Mouse (Mus musculus) mouse embryonic stem cell (cell line): ENCODE measurements around the gene B4galnt4.
"Not testable (repeated sequence)": the region's sequence is repeated elsewhere in the genome, so short reads cannot be mapped to it uniquely, and the experiment has no call there.

Experiments
- in situ Hi-C, 2 experiments: fragments of 300-500 bp; cut with MboI; formaldehyde crosslinking; loops; 1 replicate in 1 of 2; 3 replicates in 1 of 2; pipeline ENCODE4 v1.14.3; 2019 to 2020; ENCODE audit warnings: low sequenced_read_pairs in 2 of 2, low pct_unique_long_range_greater_than_20kb in 1 of 2, mixed read lengths in 1 of 2; ENCODE audit not compliant: unreplicated experiment in 1 of 2

Gene B4galnt4

DNA sequence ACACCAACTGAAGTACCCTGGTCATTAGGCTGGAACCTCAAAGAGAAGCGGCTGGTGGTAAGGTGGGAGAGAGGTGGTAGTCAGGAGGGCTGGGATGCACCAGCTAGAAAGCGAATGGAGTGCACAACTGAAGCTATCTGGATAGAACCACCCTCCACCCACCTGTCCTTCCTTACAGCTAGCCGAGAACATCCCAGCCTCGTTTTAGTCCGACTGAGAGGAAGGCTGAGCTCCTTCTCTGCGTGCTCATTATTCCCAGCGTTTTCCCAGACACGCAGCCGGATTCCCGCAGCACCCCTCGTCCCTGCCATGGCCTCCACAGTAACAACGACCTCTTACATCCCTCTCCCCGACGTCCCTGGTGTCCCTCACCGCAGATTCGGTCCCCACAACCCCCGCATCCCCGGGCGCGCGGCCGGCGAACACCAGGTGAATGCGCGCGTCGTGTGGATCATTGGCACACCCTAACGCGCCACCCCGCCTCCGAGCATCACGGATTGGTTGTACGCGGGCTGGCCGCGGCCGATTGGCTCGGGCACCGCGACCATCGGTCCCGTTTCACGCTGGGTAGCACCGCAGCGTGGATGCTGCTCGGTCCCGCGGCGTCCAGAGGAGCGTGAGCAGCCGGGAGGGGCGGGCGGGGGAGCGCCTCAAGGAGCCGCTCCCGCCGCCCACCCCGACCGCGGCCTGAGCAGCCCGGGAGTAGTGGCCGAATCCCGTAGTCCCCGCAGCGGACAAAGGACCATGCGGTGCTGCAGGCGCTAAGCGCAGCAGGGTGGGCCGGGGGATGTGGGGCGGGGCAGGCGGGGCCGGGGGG lies at the start of gene B4galnt4:
Gene B4galnt4 (plus strand): TSS at position 679 of the 817 bp plus-strand sequence.
- in situ Hi-C loops: loop anchor here in 1 of 2 experiments (5.0 kb wide), 1 partner anchor 143 kb away; no protein-coding TSS in a partner anchor

DNA sequence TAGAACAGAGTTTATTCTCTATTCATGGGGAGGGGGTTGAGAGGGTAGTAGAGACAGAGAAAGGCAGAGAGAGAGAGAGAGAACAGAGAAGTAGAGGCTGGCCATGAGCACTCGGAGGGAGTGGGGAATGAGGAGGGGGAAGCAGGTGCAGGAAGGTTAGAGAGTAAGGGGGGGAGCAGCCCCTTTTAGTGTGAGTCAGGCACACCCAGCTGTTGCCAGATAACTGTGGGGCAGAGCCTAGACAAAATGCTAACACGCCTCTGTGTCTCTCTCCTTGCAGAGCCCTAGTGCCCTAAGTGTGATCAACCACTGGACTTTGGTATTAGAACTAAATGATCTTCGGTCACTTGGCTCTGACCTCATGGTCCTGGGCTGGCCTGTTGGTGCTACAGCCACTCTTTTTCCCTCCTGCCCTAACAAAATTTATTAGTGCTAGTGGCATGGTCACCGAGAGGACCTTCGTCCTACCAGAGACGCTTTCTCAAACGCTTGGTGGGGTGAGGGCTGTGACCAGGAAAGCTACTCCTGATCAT lies 49.6 kb upstream of the B4galnt4 start:
- in situ Hi-C loops: loop anchor here (5.0 kb wide), 1 partner anchor 36 kb away; no protein-coding TSS in a partner anchor

DNA sequence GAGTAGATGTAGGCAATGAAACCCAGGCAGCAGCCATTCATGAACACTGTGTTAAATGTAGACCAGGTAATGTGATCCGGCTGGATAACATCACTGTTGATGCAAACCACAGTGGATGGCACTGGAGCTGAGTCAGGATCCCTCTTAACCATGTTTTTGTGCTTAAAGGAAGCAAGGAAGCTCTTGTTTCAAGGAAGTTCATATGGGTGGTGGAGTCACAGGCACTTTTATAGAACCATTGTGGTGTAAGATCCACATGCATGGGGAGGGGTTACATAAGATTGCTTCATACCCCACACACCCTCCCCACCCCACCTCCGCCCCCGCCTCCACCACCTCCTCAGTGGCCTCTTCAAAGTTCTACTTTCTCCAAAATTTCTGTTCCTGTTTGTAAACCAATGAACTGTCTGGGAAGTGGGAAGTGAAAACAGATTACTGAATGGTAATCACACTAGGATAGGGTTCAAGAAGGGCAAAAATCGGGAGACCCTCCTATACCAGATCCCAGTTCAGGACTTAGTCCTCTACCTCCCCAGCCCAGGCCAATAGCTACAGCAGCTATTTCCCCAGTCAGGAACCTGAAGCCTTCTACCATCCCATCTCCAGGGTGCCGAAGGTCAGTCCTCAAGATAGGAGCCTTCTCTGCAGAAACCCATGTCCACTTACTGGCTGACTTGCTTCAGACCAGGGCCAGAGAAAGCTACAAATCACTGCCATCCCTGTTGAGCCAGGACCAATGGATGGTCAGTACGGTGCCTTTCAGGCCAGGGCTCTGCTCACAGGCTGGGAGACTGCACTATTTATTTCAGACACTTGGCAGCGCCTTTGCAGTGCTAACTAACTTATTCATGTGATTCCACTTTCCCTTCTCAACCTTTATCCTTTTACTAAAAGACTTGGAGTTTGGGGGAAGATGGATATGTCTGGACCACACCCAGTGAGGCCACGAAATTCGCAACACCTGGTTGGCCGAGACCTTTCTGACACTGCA lies 43.9 kb upstream of the B4galnt4 start:
- in situ Hi-C loops: no loop called here

DNA sequence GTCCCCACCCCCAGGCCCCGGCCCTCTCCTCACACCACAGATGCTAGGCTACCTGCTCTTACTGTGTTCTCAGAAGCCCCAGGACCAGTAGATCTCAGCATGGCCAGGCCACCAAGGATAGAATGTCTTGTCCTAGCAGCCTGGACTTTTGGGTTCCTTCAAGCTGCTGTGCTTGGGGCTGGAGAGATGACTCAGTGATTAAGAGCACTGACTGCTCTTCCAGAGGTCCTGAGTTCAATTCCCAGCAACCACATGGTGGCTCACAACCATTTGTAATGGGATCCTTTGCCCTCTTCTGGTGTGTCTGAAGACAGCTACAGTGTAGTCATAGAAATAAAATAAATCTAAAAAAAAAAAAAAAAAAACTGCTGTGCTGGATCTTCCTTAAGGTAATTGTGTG lies 43.1 kb upstream of the B4galnt4 start, which contains the start of gene Ifitm6:
Gene Ifitm6 (minus strand): TSS at position 101 of the 400 bp plus-strand sequence.
- in situ Hi-C loops: not testable (repeated sequence)

DNA sequence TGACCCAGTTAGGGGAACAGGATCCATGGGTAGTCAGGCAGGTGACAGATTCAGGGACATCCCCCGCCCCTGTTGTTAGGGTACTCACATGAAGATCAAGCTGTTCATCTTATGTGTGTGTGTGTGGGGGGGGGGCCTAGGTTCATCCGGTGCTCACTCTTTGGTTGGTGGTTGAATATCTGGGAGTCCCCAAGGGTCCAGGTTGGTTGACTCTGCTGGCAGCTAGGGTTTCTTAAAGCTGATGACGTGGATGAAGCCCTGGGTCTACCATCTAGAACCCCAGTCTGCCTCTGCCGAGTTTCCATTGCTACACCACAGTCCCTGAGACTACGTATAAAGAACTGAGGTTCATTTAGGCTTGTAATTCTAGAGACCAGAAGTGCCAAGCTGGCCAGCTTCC lies 41.9 kb upstream of the B4galnt4 start:
- in situ Hi-C loops: no loop called here

DNA sequence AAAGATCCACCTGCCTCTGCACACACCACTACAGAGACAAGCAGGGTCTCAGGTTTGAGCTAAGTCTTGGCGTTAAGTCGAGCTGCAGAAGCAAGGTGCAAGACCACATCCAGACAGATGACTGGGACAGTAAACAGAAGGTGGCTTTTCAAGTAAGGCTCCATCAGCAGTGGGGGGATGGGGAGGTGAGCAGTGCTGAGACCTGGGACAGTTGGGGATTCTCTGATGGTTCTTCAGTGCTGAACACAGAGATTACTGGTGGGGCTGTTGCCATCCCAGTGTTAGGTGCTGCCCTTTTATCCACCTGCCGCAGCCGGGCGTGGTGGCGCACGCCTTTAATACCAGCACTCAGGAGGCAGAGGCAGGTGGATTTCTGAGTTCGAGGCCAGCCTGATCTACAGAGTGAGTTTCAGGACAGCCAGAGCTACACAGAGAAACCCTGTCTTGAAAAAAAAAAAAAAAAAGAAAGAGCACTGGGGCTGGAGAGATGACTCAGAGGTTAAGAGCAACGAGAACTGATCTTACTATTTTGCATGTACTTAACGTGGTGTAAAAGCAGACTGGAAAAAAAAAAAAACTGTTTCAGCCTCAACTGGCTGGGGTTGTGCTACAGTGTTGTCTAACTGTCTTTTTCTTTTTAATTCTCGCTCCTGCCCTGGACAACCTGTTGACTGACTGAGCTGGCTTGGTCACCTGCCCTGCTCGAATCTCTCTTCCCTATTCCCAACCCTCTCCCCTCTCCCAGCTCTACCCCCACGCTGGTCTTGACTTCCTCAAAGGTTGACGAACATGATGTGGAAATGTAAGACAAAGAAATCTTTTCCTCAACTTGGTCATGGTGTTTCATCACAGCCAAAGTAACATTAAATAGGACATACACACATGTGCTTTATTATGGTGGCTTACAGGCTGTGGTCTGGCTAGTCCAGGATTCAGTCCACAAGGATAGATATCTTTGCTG lies 39.1 kb upstream of the B4galnt4 start:
- in situ Hi-C loops: no loop called here

DNA sequence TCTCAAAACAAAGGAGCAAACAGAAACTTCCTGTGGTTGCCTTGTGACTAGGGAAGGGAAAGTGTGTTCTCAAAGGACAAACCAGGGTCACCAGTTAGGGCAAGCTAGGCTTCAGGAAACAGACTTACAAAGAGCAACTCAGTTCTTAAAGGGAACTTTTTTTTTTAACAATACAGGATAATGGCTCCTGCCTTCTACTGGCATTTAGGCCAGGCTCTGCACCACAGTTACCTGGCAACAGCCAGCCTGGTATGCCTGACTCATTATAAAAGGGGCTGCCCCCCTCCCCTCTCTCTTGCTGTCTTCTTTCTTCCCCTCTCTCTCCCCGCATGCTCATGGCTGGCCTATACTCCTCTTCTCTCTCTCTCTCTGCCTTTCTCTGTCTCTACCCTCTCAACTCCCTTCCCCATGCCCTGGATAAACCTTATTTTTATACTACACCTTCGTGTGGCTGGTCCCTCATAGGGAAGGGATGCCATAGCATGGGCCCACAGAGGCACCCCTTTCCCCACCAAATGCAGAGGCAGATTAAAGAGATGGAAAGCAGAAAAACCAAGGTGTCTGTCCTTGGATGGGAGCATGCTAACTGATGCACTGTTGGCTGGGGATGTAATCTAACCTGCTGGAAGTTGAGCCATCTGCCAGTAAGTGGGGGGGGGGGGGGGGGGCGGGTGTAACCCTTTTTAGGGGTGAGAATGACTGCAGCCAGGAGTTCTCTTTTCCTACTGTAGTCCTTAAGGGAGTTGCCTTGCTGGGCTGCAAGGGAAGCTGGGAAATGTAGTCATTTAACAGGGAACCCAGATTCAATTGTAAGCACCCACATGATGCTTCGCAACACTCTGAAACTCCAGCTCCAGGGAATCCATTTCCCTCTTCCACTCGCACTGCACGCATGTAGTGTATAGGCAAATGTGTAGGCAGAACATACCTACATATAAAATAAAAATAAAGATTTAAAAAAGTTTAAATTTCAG lies 35.8 kb upstream of the B4galnt4 start:
- in situ Hi-C loops: no loop called here

DNA sequence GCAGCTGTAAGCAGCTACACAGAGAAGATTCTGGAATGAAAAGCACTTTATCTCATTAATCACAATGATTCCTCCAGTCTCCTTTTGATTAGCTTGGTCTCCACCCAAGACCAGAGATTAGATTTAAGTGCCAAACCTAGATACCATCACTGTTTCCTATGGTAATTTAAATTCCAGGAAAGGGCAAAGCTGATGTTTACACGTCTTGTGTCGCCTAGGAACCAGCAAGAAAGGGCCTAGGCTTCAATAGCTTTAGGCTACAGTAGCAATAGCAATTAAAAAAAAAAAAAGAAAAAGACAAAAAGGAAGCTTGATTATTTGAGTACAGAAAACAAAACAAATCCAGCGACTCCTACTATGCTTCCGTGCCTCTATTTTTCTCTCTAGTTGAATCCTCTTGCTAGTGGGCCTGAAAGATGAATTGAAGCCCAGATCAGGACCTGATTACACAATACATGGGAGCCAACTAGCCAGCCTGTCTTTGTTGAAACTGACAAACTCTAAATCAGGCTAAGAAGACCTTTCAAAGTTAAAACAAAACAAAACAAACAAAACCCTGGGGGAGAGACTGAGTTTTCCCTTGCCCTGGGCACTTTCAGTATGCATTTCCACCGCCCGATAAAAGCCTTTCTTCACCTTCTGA lies 34.7 kb upstream of the B4galnt4 start:
- in situ Hi-C loops: no loop called here

DNA sequence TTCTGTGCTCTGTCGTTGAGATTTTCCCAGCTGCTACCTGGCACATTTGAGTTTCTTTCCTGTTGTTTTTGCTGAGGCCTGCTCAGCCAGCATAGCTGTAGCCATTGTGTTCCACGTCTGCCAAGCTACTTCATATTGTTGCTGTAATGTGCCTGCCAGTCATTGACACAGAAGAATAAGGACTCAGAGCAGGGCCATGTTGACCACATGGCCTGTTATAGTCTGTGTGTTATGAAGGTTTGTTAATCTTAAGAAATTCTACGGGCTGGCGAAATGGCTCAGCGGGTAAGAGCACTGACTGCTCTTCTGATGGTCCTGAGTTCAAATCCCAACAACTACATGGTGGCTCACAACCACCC lies 34.2 kb upstream of the B4galnt4 start:
- in situ Hi-C loops: no loop called here

DNA sequence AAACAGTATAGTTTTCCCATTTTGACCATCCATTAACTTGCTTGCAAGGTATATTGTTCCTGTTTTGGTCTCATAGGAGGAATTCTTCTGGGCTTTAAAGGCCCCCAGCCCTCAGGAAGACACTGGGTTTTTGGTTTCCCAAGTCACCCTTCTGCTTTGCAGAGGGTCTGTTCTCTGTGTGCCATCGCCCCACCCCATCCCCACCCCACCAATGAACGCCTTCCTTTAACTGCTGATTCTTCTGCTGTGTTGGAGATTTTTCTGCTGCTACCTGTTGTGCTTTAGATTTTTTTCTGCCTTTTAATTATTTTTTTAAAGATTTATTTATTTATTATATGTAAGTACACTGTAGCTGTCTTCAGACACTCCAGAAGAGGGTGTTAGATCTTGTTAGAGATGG lies 32.1 kb upstream of the B4galnt4 start, which contains the start of gene Gm17387:
Gene Gm17387 (plus strand): TSS at position 301 of the 400 bp plus-strand sequence.
- in situ Hi-C loops: no loop called here

DNA sequence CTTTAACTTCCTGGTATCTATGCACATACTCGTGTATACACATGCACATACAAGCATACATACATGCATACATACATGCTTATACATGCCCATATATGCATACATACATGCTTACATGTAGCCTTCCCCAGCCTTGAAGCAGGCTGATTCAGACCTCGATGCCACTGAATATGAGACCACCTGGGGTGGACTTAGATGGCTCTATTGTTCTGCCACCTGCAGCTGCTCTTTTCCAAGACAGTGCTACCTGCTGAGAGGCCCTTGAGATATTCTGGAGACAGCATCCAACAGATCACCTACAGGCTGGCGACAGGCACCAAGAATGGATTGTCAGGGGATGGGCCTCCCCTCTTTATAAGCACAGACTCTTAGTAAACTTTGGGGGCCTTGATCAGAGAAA lies 30.5 kb upstream of the B4galnt4 start:
- in situ Hi-C loops: no loop called here

DNA sequence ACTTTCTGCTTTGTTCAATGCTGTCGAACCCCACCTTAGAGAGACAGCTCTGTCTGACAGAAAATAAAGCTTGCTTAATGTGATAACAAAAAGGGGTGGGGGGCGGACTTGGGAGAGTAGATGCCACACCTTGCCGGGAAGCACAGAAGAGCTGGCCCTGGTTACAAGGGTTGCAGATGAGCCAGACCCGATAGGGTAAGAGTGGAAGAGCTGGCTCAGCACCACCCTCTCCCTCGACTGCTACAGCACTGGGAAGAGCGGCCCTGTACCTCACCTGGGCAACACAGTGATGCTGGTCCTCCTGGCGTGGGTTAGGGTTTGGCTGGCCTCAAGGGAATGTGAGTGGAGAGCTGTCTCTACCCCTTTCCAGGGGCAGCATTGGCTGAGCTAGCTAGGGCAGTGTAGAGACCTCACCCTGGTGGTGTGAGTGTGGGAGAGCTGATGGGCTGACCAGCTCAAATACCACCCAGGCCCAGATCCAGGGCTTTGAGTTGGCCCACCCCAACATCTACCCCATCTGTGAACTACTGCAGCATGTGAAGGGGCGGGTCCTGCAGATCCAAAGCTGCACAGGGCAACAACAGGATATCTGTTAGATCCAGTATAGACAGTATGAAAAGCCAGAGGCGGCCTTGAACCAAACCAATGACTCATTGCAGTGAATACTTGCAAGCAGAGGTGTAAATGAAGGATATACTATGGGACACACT lies 28.3 kb upstream of the B4galnt4 start:
- in situ Hi-C loops: no loop called here

DNA sequence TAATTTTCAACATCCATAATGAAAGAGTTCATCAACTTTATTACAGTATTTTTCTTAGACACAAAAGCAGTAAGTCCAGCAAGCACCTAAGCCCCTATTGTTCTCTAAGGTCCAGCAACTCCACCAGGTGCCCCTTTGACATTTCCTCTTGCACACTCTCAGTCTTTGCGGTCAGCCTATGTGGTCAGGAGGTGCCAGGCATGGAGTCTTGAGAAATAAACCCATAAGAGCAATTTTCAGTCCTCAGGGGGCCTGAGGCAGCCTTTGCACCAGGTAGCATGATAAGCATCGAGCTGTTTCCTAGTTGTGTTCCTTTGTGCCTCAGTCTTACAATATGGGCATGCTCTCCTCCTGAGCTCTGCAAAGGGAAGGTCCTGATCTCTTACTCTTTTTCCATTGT lies 24.3 kb upstream of the B4galnt4 start:
- in situ Hi-C loops: not testable (repeated sequence)

DNA sequence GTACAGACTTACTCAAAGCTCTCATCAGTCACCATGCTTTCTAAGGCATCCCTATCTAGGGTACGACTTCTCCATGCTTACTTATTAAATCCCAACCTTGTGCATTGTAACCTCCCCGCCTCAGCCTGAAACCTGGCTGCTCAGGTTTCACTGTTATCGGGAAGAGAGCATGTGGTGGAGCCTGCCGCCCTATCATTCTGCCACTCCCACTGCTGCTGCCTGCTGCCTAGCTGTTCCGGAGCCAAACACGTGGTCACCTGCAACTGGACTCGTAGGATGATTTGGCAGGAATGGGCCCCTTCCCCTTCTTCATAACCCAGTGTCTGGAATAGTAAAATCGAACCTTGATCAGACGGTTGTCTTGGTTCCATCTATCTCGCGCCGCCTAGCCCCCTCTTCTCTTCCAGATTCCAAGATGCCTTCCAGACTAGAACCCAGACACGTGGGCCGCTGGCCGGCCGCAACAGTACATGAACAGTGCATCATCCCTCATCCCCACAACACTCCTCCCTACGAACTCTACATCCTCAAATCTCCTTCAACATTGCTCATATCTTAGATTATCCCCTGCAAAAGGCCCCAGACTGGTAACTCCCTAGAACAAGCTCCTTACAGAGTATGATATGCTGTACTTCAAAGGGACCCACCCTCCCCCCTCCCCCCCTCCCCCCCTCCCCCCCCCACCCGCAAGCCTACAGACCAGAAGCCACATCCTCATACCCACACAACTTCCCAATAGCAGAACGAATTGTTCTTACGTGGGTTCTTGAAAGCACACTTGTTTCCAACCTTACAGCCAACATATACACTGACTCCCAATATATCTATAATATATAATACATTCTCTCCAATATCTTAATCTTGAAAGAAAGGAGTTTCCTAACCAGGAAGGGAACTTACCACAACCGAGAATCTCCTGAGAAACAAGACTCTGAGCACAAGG lies 22.5 kb upstream of the B4galnt4 start:
- in situ Hi-C loops: no loop called here
